Mouse (Mus musculus) limb, embryonic 11.5 days (tissue): ENCODE data around the gene Rptor. TPM values are rescaled to one million over a fixed set of nuclear protein-coding genes. Genes with fewer than 3 reads are reported as not detected.

ENCODE experiments used
- ATAC-seq: fragments of 200-750 bp; cut with Nextera tagmentation; 2 replicates; pipeline ENCODE4 v1.8.0; 2017; ENCODE audit warnings: low read depth; ENCODE audit not compliant: insufficient number of reproducible peaks, low FRiP score, low TSS enrichment
- DNase-seq: peaks from one replicate; pipeline ENCODE4 v3.0.0-alpha.2; 2015; ENCODE audit warnings: low spot score
- H3K27ac ChIP-seq: fragments of 300-500 bp; sonication (generic); replicated peaks from 2 replicates; pipeline ENCODE4 v1.5.1; 2014; ENCODE audit warnings: low read depth, mild to moderate bottlenecking, low read length
- H3K27me3 ChIP-seq: fragments of 300-500 bp; sonication (generic); 2 replicates; pipeline ENCODE4 v1.6.1; 2014; ENCODE audit warnings: mild to moderate bottlenecking, low read length, mixed read lengths; ENCODE audit not compliant: control insufficient read depth, insufficient read depth
- H3K36me3 ChIP-seq: fragments of 300-500 bp; sonication (generic); 2 replicates; pipeline ENCODE4 v1.6.1; 2014; ENCODE audit warnings: mild to moderate bottlenecking, low read length, moderate library complexity, mixed read lengths; ENCODE audit not compliant: control insufficient read depth, insufficient read depth
- H3K4me1 ChIP-seq: fragments of 300-500 bp; sonication (generic); 2 replicates; pipeline ENCODE4 v1.6.1; 2014; ENCODE audit warnings: low read length, mixed read lengths; ENCODE audit not compliant: control insufficient read depth, insufficient read depth
- H3K4me2 ChIP-seq: fragments of 300-500 bp; sonication (generic); 2 replicates; pipeline ENCODE4 v1.6.1; 2014; ENCODE audit warnings: low read depth, mild to moderate bottlenecking, moderate library complexity; ENCODE audit not compliant: severe bottlenecking
- H3K4me3 ChIP-seq: fragments of 300-500 bp; sonication (generic); 2 replicates; pipeline ENCODE4 v1.5.1; 2014; ENCODE audit warnings: low read depth, low read length
- H3K9ac ChIP-seq: fragments of 300-500 bp; sonication (generic); 2 replicates; pipeline ENCODE4 v1.6.1; 2014; ENCODE audit warnings: mild to moderate bottlenecking, low read length
- H3K9me3 ChIP-seq: fragments of 300-500 bp; sonication (generic); 2 replicates; pipeline ENCODE4 v1.6.1; 2016; ENCODE audit warnings: low read length; ENCODE audit not compliant: control insufficient read depth
- WGBS: fragments of 180-500 bp; shearing (Covaris S2); extraction: QIAGEN DNeasy Blood & Tissue Kit; methylation state at CpG from one replicate; pipeline ENCODE4 v1.1.7; 2014; 5-methylcytosine and 5-hydroxymethylcytosine counted together
- polyA plus RNA-seq: library from polyadenylated mRNA; unstranded; fragments of >200 nt; fragmentation: Nextera tagmentation; extraction: Ambion mirVana; gene quantifications from 2 replicates; pipeline ENCODE4 v1.2.1, GENCODE M21; 2014

The Rptor gene
- polyA plus RNA-seq, 1 experiment from 2014 or later, result 13.8 TPM

DNA sequence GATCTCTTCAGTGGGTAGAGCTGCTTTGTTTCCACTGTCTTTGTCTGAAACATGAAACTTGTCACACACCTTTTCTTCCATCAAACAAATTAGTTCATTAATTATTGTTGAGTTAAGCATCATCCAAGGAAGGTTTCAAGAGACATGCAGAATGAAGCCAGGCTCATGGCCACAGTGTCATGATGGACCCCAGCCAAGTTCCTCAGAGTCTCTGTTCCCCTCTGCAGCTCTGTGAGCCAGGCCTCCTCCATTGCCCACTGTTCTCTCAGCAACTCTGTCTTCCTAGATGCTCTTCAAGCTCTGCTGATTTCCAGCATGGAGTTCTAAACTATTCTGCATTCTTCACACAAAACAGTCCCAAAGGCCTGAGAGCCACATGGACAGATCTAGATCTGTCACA, 85.3 kb downstream of the Rptor start:
- Histone ChIP-seq H3K27me3 (no peaks in the 10 kb centered on the region), H3K27ac (no peak overlapping the region), H3K9ac (no peak overlapping the region), H3K4me1 (peaks cover 5% of the 10 kb centered on the region; the same call in 1 of the 2 replicates), H3K4me3 (no peak overlapping the region), H3K9me3 (no peaks in the 10 kb centered on the region), H3K4me2 (no peak overlapping the region), H3K36me3 (no peaks in the 10 kb centered on the region)
- ATAC-seq (no peak), DNase-seq (no peak)

DNA sequence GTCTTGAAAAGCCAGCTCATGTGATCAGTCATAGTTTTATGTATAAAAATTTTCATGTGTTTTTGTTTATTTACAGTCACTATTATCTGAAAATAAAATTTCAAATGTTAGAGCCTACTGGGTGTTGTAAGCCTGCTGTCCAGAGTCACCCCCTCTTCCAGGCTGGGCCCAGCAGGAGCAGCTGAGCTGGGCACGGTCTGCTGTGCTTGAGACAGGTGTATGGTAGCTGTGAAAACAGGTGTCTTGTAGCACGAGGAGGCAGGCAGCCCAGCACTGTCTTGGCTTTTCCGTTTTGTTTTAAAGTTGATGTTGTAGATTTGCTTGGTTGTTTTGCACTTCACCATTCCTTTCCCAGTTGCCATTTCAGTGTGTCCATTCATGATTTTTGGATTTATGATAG, 87.2 kb downstream of the Rptor start:
- H3K9ac ChIP-seq, result no peak overlapping the region
- ATAC-seq, result no peak
- no peak for DNase-seq
- H3K9me3 ChIP-seq, result no peaks in the 10 kb centered on the region
- no peaks in the 10 kb centered on the region for H3K36me3 ChIP-seq
- no peak overlapping the region for H3K27ac ChIP-seq
- no peak overlapping the region for H3K4me2 ChIP-seq
- peaks cover 8% of the 10 kb centered on the region; the same call in 1 of the 2 replicates for H3K4me1 ChIP-seq
- WGBS, result 80% methylated on average over 3 of the region's 3 CpGs
- no peak overlapping the region for H3K4me3 ChIP-seq
- H3K27me3 ChIP-seq, result no peaks in the 10 kb centered on the region

DNA sequence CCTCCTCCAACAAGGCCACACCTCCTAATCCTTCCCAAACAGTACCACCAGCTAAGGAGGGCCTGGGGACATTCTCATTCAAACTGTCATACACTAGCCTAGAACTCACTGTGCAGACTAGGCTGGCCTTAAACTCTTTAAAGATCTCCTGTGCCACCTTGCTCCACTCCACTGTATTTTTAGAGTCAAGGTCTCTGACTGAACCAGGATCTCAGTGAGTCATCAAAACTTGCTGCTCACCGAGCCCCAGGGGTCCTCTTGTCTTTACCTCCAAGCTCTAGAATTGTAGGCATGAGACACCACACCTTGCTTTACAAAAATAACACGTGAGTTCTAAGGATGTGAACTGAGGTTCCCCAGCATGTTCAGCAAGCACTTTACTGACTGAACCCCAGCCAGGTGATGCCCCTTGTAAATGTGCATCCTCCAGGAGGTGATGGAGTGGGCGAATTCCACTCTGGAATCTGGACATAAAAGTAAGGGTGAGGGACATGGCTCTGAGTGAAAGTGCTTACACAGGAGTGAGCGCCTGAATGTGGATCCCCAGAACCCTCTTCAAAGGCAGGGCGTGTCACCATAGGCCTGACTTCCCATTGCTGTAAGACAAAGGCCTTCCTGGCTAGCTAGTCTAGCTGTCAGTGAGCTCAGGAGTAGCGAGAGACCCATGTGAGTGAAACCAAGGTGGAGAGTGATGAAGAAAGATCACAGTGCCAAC, 89.6 kb downstream of the Rptor start:
- H3K4me3 ChIP-seq, result no peak overlapping the region
- WGBS, result 86% methylated on average over 6 of the region's 6 CpGs
- H3K27me3 ChIP-seq, result no peaks in the 10 kb centered on the region
- no peak overlapping the region for H3K27ac ChIP-seq
- peaks cover 8% of the 10 kb centered on the region; the same call in 1 of the 2 replicates for H3K4me1 ChIP-seq
- no peaks in the 10 kb centered on the region for H3K36me3 ChIP-seq
- H3K4me2 ChIP-seq, result no peak overlapping the region
- no peak overlapping the region for H3K9ac ChIP-seq
- no peaks in the 10 kb centered on the region for H3K9me3 ChIP-seq
- ATAC-seq, result no peak
- DNase-seq, result no peak

DNA sequence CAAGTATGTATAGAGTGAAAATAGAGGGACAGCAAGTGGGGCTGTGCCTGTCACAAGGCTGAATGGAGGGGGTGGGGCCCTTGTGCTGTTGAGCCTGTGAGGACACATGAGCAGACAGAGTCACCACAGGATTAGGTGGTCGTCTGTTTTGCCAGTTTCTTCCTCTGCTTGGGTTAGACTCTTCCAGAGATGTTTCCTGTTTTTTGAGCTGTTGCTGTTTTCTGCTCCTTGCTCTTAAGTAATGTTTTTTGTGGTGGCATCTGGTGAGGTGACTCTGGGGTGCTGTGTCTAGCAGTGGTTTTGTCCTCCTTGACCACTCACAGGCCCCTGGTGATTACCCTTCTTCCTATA, 90.2 kb downstream of the Rptor start:
- Histone ChIP-seq H3K4me3 (no peak overlapping the region), H3K36me3 (no peaks in the 10 kb centered on the region), H3K27ac (no peak overlapping the region), H3K9ac (no peak overlapping the region), H3K4me2 (no peak overlapping the region), H3K9me3 (no peaks in the 10 kb centered on the region), H3K4me1 (peaks cover 8% of the 10 kb centered on the region; the same call in 1 of the 2 replicates), H3K27me3 (no peaks in the 10 kb centered on the region)
- ATAC-seq (no peak), DNase-seq (no peak)
- WGBS, result 29% methylated on average over 1 of the region's 1 CpGs

DNA sequence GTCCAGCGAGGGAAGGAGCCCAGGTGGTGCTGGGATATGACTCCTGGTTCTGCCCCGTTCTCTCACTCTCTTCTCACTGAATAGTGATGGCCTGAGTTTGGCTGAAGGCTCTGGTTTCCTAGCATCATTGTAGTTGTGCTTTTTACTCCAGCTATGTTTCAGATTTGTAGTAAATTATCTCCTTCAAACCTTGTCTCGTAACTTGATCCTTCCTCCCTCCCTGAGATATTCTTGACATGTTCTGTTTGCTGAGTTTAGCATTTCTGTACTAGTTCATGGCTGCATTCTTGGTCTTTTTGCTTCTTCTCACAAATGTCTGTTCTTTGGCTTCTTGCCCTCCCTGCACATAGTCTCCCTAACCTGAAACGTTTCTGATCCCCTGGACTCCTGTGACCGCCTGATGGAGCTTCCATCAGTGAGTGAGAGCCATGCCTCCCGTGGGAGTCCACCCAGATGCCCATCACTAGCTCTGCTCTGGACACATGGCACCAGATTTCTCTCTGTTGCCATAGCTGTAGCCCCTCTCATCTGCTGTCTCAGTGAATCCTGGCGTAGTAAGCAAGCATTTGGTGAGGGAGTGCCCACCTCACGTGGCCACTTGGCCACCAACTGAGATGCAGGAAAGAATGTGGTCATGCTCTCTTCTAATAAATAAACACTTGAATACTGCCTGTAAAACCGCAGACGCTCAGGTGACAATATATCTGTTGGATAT, 91.6 kb downstream of the Rptor start:
- Histone ChIP-seq H3K27ac (no peak overlapping the region), H3K9me3 (no peaks in the 10 kb centered on the region), H3K4me2 (no peak overlapping the region), H3K36me3 (no peaks in the 10 kb centered on the region), H3K27me3 (no peaks in the 10 kb centered on the region), H3K9ac (no peak overlapping the region), H3K4me1 (peaks cover 8% of the 10 kb centered on the region; the same call in 1 of the 2 replicates), H3K4me3 (no peak overlapping the region)
- ATAC-seq (no peak), DNase-seq (no peak)
- WGBS, result 79% methylated on average over 10 of the region's 10 CpGs

DNA sequence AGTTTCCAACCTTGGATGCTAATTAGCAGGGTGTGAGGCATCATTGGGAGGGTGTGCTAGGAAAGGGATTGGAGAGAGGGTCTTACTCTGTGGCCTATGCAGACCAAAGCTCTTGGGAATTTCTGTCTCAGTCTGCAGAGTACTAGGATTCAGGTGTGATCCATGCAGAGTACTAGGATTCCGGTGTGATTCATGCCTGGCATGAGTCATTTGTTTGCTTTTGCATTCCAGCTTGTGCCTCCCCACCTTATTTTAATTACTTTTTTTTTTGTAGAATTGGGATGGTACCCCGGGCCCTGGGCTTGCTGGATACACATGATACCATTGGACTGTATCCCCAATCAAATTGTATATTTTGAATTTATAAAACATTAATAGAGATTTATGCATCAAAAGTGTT, 93.7 kb downstream of the Rptor start:
- Histone ChIP-seq H3K9ac (no peak overlapping the region), H3K4me1 (0 out of 2 replicates have a peak, but pooled peaks cover 3% of the 10 kb centered on the region), H3K36me3 (no peaks in the 10 kb centered on the region), H3K4me2 (no peak overlapping the region), H3K27ac (no peak overlapping the region), H3K4me3 (no peak overlapping the region), H3K9me3 (no peaks in the 10 kb centered on the region), H3K27me3 (no peaks in the 10 kb centered on the region)
- WGBS, result 95% methylated on average over 2 of the region's 2 CpGs
- ATAC-seq, result no peak
- no peak for DNase-seq

DNA sequence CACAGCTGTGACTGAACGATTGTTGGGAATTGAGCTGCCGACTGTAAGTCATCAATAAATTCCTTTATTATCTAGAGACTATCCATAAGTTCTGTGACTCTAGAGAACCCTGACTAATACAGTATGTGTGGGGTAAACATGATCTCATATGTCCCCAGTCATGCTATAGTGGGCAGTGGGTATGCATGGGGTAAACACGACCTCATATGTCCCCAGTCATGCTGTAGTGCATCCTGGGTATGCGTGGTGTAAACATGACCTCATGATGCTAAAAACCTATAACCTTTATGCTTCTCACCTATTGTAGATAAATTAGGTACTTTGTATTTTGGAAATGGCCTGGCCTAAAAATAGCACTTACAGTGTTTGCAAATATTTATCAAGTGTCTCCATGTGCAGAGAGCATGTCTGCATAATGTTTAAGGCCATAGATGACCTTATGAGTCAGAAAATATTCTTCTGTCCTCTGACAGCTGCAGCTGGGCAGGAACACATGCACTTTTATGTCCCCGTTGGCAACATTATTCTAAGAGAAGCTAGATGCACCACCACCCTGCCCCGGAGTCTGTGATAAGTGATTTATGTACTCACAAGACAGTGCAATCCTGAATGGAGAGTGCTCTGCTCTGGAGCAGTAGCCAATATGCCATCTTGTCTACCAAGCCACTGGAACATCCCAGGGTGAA, 102.8 kb downstream of the Rptor start:
- Histone ChIP-seq H3K36me3 (no peaks in the 10 kb centered on the region), H3K27me3 (no peaks in the 10 kb centered on the region), H3K9me3 (no peaks in the 10 kb centered on the region), H3K9ac (no peak overlapping the region), H3K4me3 (no peak overlapping the region), H3K27ac (no peak overlapping the region), H3K4me1 (no peaks in the 10 kb centered on the region), H3K4me2 (no peak overlapping the region)
- DNase-seq (no peak), ATAC-seq (no peak)
- 93% methylated on average over 4 of the region's 6 CpGs for WGBS

DNA sequence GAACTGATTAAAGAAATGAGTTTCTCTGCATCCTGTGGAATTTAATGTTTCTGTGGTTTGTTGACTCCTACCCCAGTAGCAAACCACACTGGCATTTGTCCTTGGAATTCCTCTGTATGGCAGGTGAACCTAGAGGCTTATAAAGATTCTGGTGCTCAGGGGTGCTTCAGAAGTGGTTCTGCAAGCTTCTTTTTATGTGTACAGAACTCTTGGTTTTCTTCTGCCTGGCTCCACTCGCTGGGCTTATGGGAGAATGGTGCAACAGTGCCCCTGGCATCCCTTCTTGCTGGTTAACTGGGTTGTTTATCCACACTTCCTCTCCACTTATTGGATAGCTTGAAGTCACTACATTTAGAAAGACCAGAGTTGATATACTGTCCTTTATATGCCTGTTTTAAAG, 104.6 kb downstream of the Rptor start:
- DNase-seq (no peak), ATAC-seq (no peak)
- Histone ChIP-seq H3K9ac (no peak overlapping the region), H3K4me2 (no peak overlapping the region), H3K36me3 (no peaks in the 10 kb centered on the region), H3K4me1 (no peaks in the 10 kb centered on the region), H3K27me3 (no peaks in the 10 kb centered on the region), H3K9me3 (no peaks in the 10 kb centered on the region), H3K27ac (no peak overlapping the region), H3K4me3 (no peak overlapping the region)
- 84% methylated on average over 1 of the region's 1 CpGs for WGBS
